Mouse (Mus musculus): ENCODE measurements around the gene Prkag1.

Gene Prkag1

GRCm38 (mm10) chr15:98793141-98793698 lies 38.1 kb downstream of the Prkag1 start:
- DNase-seq (ENCODE audit: low spot score in 2 of 2): peak in 1 of 2 experiments; percentile 58

- DNase-seq (ENCODE audit: low spot score in 2 of 2): no peak
These were observed 38.9 kb downstream of the Prkag1 start for GRCm38 (mm10) chr15:98792233-98793020.

GRCm38 (mm10) chr15:98791771-98792170 lies 39.5 kb downstream of the Prkag1 start:
- DNase-seq (ENCODE audit: low spot score in 2 of 2): peak in 1 of 2 experiments; percentile 59

DNA sequence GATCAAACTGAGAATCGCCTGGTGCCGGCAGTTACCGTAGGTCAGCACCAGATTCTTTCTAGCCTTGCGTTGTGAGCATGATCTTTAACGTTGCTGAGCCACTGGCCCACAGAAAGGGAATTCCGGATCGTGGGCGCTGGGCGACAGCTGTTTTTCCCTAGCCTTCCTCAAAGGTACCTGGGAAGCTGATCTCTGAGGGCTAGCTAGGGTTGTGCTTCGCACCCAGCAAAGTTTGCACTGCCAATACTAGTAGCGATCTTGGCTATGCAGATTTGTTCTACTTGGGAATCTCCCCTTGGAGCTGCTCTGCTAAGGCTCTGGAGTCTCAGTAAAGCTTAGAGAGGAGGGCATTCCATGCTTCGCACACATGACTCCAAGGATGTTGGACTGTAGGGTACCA lies 40.1 kb downstream of the Prkag1 start:
- no peak for DNase-seq (ENCODE audit: low spot score in 2 of 2)

- peak in 1 of 2 experiments; percentile 58 for DNase-seq (ENCODE audit: low spot score in 2 of 2)
These were observed 40.6 kb downstream of the Prkag1 start for GRCm38 (mm10) chr15:98790761-98791160.

DNA sequence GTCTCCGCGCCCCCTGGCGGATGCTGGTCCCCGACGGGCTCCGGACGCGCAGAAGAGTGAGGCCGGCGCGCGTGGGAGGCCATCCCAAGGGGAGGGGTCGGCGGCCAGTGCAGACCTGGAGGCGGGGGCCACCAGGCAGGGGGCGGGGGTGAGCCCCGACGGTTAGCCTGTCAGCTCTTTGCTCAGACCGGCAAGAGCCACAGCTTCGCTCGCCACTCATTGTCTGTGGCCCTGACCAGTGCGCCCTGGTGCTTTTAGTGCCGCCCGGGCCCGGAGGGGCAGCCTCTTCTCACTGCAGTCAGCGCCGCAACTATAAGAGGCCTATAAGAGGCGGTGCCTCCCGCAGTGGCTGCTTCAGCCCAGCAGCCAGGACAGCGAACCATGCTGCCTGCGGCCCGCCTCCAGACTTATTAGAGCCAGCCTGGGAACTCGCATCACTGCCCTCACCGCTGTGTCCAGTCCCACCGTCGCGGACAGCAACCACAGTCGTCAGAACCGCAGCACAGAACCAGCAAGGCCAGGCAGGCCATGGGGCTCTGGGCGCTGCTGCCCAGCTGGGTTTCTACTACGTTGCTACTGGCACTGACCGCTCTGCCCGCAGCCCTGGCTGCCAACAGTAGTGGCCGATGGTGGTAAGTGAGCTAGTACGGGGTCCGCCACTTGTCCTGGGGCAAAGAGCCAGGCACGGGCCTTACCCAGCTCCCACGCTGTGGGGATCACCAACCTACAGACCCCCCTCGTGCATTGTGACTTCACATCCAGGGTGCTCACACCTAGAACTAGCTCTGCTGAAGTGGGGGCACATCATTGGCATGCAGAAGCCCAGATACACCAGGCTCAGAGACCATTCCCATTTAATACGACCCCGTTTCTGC lies 41.4 kb downstream of the Prkag1 start, which contains the start of gene Wnt1:
Wnt1 (plus strand) TSS at position 197 of the 875 bp plus-strand sequence.
- DNase-seq (ENCODE audit: low spot score in 2 of 2): peak; percentile 51 to 86

GRCm38 (mm10) chr15:98788972-98789660 lies 42.2 kb downstream of the Prkag1 start:
- DNase-seq (ENCODE audit: low spot score in 2 of 2): no peak

- no peak for DNase-seq (ENCODE audit: low spot score in 2 of 2)
These were observed 43.4 kb downstream of the Prkag1 start for GRCm38 (mm10) chr15:98787930-98788329.

DNA sequence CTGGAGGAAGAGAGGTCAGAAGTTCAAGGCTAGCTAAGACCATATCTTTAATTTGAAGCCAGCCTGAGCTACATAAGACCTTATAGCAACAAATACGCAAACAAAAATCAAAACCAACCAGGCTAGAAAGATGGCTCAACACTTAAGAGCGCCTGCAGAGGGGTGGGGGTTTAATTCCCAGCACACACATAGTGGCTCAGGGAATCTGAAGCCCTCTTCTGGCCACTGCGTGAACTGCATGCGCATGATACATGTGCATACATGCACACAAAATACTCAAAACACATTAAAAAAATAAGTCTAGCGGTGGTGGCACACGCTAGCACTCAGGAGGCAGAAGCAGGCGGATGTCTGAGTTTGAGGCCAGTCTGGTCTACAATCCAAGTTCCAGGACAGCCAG lies 45.6 kb downstream of the Prkag1 start:
- peak in 1 of 2 experiments; percentile 68 for DNase-seq (ENCODE audit: low spot score in 2 of 2)

DNA sequence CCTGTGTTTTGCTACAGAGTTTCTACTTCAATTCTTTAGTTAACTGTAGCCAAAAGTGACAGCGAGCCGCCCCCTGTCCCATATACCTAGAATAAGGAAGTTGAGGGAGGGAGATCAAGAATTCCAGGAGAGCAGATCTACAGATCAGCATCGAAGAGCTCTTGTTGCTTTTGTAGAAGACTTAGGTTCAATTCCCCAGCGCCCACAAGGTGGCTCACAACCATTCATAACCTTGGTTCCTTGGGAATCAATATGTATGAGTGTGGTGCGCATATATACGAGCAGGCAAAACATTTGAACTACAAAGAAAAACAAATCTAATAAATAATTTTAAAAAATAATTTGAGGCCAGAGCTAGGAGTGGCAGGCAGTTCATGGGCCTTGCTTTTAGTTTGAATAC lies 50.2 kb downstream of the Prkag1 start:
- DNase-seq (ENCODE audit: low spot score in 2 of 2): no peak

- no peak for DNase-seq (ENCODE audit: low spot score in 2 of 2)
These were observed 50.7 kb downstream of the Prkag1 start for GRCm38 (mm10) chr15:98780573-98780972.

DNA sequence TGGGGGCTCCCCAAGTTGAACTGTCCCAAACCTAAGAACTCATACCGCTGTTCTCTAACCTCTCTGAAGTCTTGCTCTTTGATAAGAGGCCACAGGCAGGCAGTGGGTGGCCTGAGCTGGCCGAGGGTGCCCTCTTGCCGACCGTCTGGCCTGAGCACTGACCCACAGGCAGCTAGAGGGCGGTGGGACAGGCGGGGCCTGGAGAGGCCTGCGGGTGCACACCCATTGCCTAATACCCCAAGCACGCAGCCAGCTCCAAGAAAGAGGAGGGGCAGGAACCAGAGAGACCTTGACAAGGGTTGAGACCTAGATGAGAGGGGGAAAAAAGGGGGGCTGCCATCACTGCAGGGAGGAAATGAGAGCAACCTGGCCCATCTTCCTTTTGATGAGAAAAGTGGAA lies 51.2 kb downstream of the Prkag1 start:
- no peak for DNase-seq (ENCODE audit: low spot score in 2 of 2)

DNA sequence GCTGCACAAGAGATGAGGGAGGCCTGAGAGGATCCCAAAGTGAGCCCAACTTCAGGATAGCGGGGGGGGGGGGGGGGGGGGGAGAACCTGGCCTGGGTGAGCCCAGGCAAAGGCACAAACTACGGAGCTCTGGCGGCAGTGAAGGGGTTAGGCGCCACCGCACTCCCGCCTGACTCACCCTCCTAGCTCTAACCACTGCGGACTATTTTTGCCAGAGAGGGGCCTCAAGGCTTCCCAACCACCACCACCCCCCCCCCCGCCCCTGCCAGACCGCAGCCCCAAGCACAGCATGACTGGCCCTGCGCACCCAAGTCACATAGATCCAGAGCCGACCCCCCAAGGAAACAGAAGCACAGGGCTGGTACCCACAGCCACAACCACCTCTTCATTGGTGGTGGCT lies 52.5 kb downstream of the Prkag1 start:
- no peak for DNase-seq (ENCODE audit: low spot score in 2 of 2)

GRCm38 (mm10) chr15:98778191-98778770 lies 53.0 kb downstream of the Prkag1 start:
- no peak for DNase-seq (ENCODE audit: low spot score in 2 of 2)

GRCm38 (mm10) chr15:98777762-98778161 lies 53.6 kb downstream of the Prkag1 start, which contains the start of gene Wnt10b:
Wnt10b (minus strand) TSS chr15:98778150.
- DNase-seq (ENCODE audit: low spot score in 2 of 2): no peak

GRCm38 (mm10) chr15:98777005-98777616 lies 54.2 kb downstream of the Prkag1 start:
- DNase-seq (ENCODE audit: low spot score in 2 of 2): no peak

- DNase-seq (ENCODE audit: low spot score in 2 of 2): no peak
These were observed 54.9 kb downstream of the Prkag1 start for GRCm38 (mm10) chr15:98776280-98777004.

DNA sequence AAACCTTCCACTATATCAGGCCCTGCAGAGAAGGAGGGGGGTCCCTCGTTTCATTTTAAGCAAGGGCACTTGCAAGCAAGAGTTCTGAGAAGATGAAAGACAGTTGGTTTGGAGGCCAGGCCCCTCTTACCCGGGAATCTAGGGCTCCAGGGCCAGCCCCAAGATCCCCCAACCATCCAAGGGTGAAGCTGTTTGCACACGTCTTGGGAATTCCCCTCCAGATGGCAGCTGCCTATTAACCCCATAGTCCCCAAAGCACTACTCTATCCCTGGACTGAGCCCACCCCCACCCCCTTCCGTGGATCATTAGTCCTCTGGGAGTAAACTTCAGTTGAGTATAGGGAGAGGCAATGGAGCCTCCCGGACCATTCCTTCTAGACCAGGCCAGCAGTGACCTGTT lies 55.8 kb downstream of the Prkag1 start:
- no peak for DNase-seq (ENCODE audit: low spot score in 2 of 2)

- DNase-seq (ENCODE audit: low spot score in 2 of 2): no peak
These were observed 57.2 kb downstream of the Prkag1 start for GRCm38 (mm10) chr15:98774096-98774495.
